Mouse (Mus musculus) limb, embryonic 14.5 days (tissue): ENCODE results near the gene Dmac2. TPM values are rescaled to one million over a fixed set of nuclear protein-coding genes. Genes with fewer than 3 reads are reported as not detected.

ENCODE experiments used
- ATAC-seq: fragments of 200-750 bp; cut with Nextera tagmentation; 2 replicates; pipeline ENCODE4 v1.8.0; 2017; ENCODE audit warnings: low read depth, moderate number of reproducible peaks, moderate TSS enrichment; ENCODE audit not compliant: low FRiP score
- DNase-seq: peaks from one replicate; pipeline ENCODE4 v3.0.0-alpha.2; 2015; ENCODE audit warnings: low spot score
- H3K27ac ChIP-seq: fragments of 300-500 bp; sonication (generic); replicated peaks from 2 replicates; pipeline ENCODE4 v1.5.1; 2014; ENCODE audit warnings: low read depth, mild to moderate bottlenecking, low read length, moderate library complexity, mixed read lengths
- H3K27me3 ChIP-seq: fragments of 300-500 bp; sonication (generic); 2 replicates; pipeline ENCODE4 v1.6.1; 2014; ENCODE audit warnings: low read length, mixed read lengths; ENCODE audit not compliant: control insufficient read depth, insufficient read depth
- H3K36me3 ChIP-seq: fragments of 300-500 bp; sonication (generic); 2 replicates; pipeline ENCODE4 v1.6.1; 2014; ENCODE audit warnings: mild to moderate bottlenecking, low read length, moderate library complexity, mixed read lengths; ENCODE audit not compliant: control insufficient read depth, insufficient read depth
- H3K4me1 ChIP-seq: fragments of 300-500 bp; sonication (generic); 2 replicates; pipeline ENCODE4 v1.6.1; 2014; ENCODE audit warnings: antibody characterized with exemption, low read length, mixed read lengths; ENCODE audit not compliant: control insufficient read depth, insufficient read depth
- H3K4me2 ChIP-seq: fragments of 300-500 bp; sonication (generic); replicated peaks from 2 replicates; pipeline ENCODE4 v1.6.1; 2014; ENCODE audit warnings: low read depth, mild to moderate bottlenecking, low read length, moderate library complexity; ENCODE audit not compliant: severe bottlenecking
- H3K4me3 ChIP-seq: fragments of 300-500 bp; sonication (generic); replicated peaks from 2 replicates; pipeline ENCODE4 v1.5.1; 2014; ENCODE audit warnings: low read length
- H3K9ac ChIP-seq: fragments of 300-500 bp; sonication (generic); 2 replicates; pipeline ENCODE4 v1.6.1; 2014; ENCODE audit warnings: mild to moderate bottlenecking, low read depth, low read length, moderate library complexity; ENCODE audit not compliant: severe bottlenecking
- H3K9me3 ChIP-seq: fragments of 300-500 bp; sonication (generic); 2 replicates; pipeline ENCODE4 v1.6.1; 2016; ENCODE audit warnings: low read length; ENCODE audit not compliant: control insufficient read depth
- POLR2A ChIP-seq: fragments of 200-500 bp; IDR thresholded peaks from 2 replicates; pipeline ENCODE4 v1.8.0; 2012; ENCODE audit warnings: inconsistent platforms, mild to moderate bottlenecking, moderate library complexity, borderline replicate concordance; ENCODE audit not compliant: insufficient read depth, insufficient read length; ENCODE audit errors: extremely low read depth
- WGBS: fragments of 180-500 bp; shearing (Covaris S2); extraction: QIAGEN DNeasy Blood & Tissue Kit; methylation state at CpG from one replicate; pipeline ENCODE4 v1.1.7; 2014; 5-methylcytosine and 5-hydroxymethylcytosine counted together
- polyA plus RNA-seq, 2 experiments: library from polyadenylated mRNA; depleted of rRNA in 1 of 2; stranded (reverse) in 1 of 2; unstranded in 1 of 2; fragments of >200 nt; fragmentation: Nextera tagmentation in 1 of 2; extraction: Ambion mirVana in 1 of 2; gene quantifications; 2 replicates each; pipeline versions ENCODE4 v1.2.1 to v1.2.3; 2012 to 2014

The Dmac2 gene
- polyA plus RNA-seq, 2 experiments: 32.7 to 39.7 TPM

GRCm38 (mm10) chr7:25671686-25672085 is 52.5 kb downstream of the Dmac2 start:
- WGBS: 66% methylated on average over 2 of the region's 2 CpGs
- H3K4me2 ChIP-seq: no peak overlapping the region
- no peak for DNase-seq
- TF ChIP-seq POLR2A: no peak
- no peaks in the 10 kb centered on the region for H3K9me3 ChIP-seq
- H3K4me1 ChIP-seq: peaks cover 3% of the 10 kb centered on the region; the same call in 1 of the 2 replicates
- no peak for ATAC-seq
- peaks cover 21% of the 10 kb centered on the region for H3K36me3 ChIP-seq
- peaks cover 25% of the 10 kb centered on the region for H3K27me3 ChIP-seq
- H3K9ac ChIP-seq: no peak overlapping the region
- H3K27ac ChIP-seq: no peak overlapping the region
- H3K4me3 ChIP-seq: no peak overlapping the region

DNA sequence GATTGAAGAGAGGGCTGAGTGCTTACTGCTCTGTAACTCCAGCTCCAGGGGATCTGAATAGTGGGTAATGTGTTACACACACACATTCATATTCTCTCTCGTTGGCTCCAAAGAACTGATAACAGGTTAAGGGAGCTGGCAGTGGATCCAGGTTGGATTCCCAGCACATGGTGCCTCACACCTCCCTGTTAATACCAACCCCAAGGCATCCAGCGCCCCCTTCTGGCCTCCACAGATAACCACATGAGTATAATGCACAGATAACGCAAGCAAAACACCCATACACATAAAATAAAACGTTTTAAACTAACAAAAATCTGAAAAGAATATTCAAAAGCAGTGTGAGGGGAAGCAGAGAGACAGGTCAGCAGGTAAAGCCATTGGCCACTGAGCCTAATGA is 53.2 kb downstream of the Dmac2 start:
- 53% methylated on average over 4 of the region's 4 CpGs for WGBS
- no peaks in the 10 kb centered on the region for H3K9me3 ChIP-seq
- no peak for TF ChIP-seq POLR2A
- peaks cover 3% of the 10 kb centered on the region; the same call in 1 of the 2 replicates for H3K4me1 ChIP-seq
- peaks cover 18% of the 10 kb centered on the region for H3K36me3 ChIP-seq
- no peak overlapping the region for H3K4me2 ChIP-seq
- DNase-seq (no peak), ATAC-seq (no peak)
- no peak overlapping the region for H3K4me3 ChIP-seq
- no peak overlapping the region for H3K9ac ChIP-seq
- peaks cover 25% of the 10 kb centered on the region for H3K27me3 ChIP-seq
- H3K27ac ChIP-seq: no peak overlapping the region

- TF ChIP-seq POLR2A: no peak
- no peak for DNase-seq
- peak overlapping the region; percentile 29; the same call in 1 of the 2 replicates for H3K4me3 ChIP-seq
- no peaks in the 10 kb centered on the region for H3K9me3 ChIP-seq
- no peak for ATAC-seq
- H3K4me2 ChIP-seq: peak overlapping the region; percentile 58
- peak overlapping the region; percentile 51; the same call in 1 of the 2 replicates for H3K9ac ChIP-seq
- H3K27me3 ChIP-seq: peaks cover 25% of the 10 kb centered on the region
- H3K27ac ChIP-seq: no peak overlapping the region
- H3K4me1 ChIP-seq: peaks cover 3% of the 10 kb centered on the region; the same call in 1 of the 2 replicates
- 25% methylated on average over 9 of the region's 9 CpGs for WGBS
- 0 out of 2 replicates have a peak, but pooled peaks cover 1% of the 10 kb centered on the region for H3K36me3 ChIP-seq
These were observed 55.1 kb downstream of the Dmac2 start for GRCm38 (mm10) chr7:25674297-25674696.

GRCm38 (mm10) chr7:25674719-25675300 is 55.6 kb downstream of the Dmac2 start, which contains the start of gene Tmem91:
TSS of gene Tmem91 (minus strand) at chr7:25675166.
- WGBS: 3% methylated on average over 29 of the region's 29 CpGs

More at GRCm38 (mm10) chr7:25674719-25675300, 55.6 kb downstream of the Dmac2 start, which contains the start of gene Tmem91:
- peak within 1 kb of the TSS; percentile 29 for H3K4me3 ChIP-seq
- DNase-seq (no peak), ATAC-seq (no peak)
- H3K36me3 ChIP-seq: no peaks in the 10 kb centered on the region
- no peak for TF ChIP-seq POLR2A
- peak within 1 kb of the TSS; percentile 58 for H3K4me2 ChIP-seq
- no peak within 1 kb of the TSS for H3K27ac ChIP-seq
- peaks cover 25% of the 10 kb centered on the region for H3K27me3 ChIP-seq
- H3K4me1 ChIP-seq: peaks cover 3% of the 10 kb centered on the region; the same call in 1 of the 2 replicates
- peak within 1 kb of the TSS; percentile 51 for H3K9ac ChIP-seq
- H3K9me3 ChIP-seq: no peaks in the 10 kb centered on the region

Other genes with a start within 250 kb of the Dmac2 start
- 3.3 and 4.5 TPM in 2 replicates for gene Cnfn, start 249.7 kb upstream of the Dmac2 start, polyA plus RNA-seq (2012; rRNA removed)
- gene Cnfn, start 249.7 kb upstream of the Dmac2 start, polyA plus RNA-seq (2014; fragmentation: Nextera tagmentation; extraction: Ambion mirVana): 16.7 and 31.8 TPM in 2 replicates
- gene Lipe, start 220.7 kb upstream of the Dmac2 start, polyA plus RNA-seq (2012; rRNA removed): 10.4 and 17.0 TPM in 2 replicates
- gene Lipe, start 220.7 kb upstream of the Dmac2 start, polyA plus RNA-seq (2014; fragmentation: Nextera tagmentation; extraction: Ambion mirVana): 3.5 and 4.1 TPM in 2 replicates
- gene Cxcl17, start 206.5 kb upstream of the Dmac2 start, polyA plus RNA-seq (2012; rRNA removed): not detected in 2 replicates
- 0.28 TPM in 1 of 2 replicates, not detected in the other for gene Cxcl17, start 206.5 kb upstream of the Dmac2 start, polyA plus RNA-seq (2014; fragmentation: Nextera tagmentation; extraction: Ambion mirVana)
- gene Ceacam1, start 141.8 kb upstream of the Dmac2 start, polyA plus RNA-seq (2012; rRNA removed): 1.3 and 1.4 TPM in 2 replicates
- gene Ceacam1, start 141.8 kb upstream of the Dmac2 start, polyA plus RNA-seq (2014; fragmentation: Nextera tagmentation; extraction: Ambion mirVana): 0.93 and 1.3 TPM in 2 replicates
- 0.03 TPM in 1 of 2 replicates, not detected in the other for gene Ceacam2, start 79.6 kb upstream of the Dmac2 start, polyA plus RNA-seq (2012; rRNA removed)
- gene Ceacam2, start 79.6 kb upstream of the Dmac2 start, polyA plus RNA-seq (2014; fragmentation: Nextera tagmentation; extraction: Ambion mirVana): not detected in 2 replicates
- not detected in 2 replicates for gene Erich4, start 3.5 kb upstream of the Dmac2 start, polyA plus RNA-seq (2012; rRNA removed)
- not detected in 2 replicates for gene Erich4, start 3.5 kb upstream of the Dmac2 start, polyA plus RNA-seq (2014; fragmentation: Nextera tagmentation; extraction: Ambion mirVana)
- gene B3gnt8, start 7.2 kb downstream of the Dmac2 start, polyA plus RNA-seq (2012; rRNA removed): 6.2 and 7.3 TPM in 2 replicates
- gene B3gnt8, start 7.2 kb downstream of the Dmac2 start, polyA plus RNA-seq (2014; fragmentation: Nextera tagmentation; extraction: Ambion mirVana): 3.4 and 5.1 TPM in 2 replicates
- gene Bckdha, start 39.6 kb downstream of the Dmac2 start, polyA plus RNA-seq (2012; rRNA removed): 67.0 and 91.1 TPM in 2 replicates
- gene Bckdha, start 39.6 kb downstream of the Dmac2 start, polyA plus RNA-seq (2014; fragmentation: Nextera tagmentation; extraction: Ambion mirVana): 54.2 and 59.8 TPM in 2 replicates
- 64.9 and 77.1 TPM in 2 replicates for gene Exosc5, start 39.8 kb downstream of the Dmac2 start, polyA plus RNA-seq (2012; rRNA removed)
- 63.0 and 71.2 TPM in 2 replicates for gene Exosc5, start 39.8 kb downstream of the Dmac2 start, polyA plus RNA-seq (2014; fragmentation: Nextera tagmentation; extraction: Ambion mirVana)
- gene Tmem91, start 55.8 kb downstream of the Dmac2 start, polyA plus RNA-seq (2012; rRNA removed): 1.7 and 2.7 TPM in 2 replicates
- gene Tmem91, start 55.8 kb downstream of the Dmac2 start, polyA plus RNA-seq (2014; fragmentation: Nextera tagmentation; extraction: Ambion mirVana): 3.2 and 3.6 TPM in 2 replicates
- gene B9d2, start 61.4 kb downstream of the Dmac2 start, polyA plus RNA-seq (2012; rRNA removed): 28.1 and 39.7 TPM in 2 replicates
- 25.1 and 29.2 TPM in 2 replicates for gene B9d2, start 61.4 kb downstream of the Dmac2 start, polyA plus RNA-seq (2014; fragmentation: Nextera tagmentation; extraction: Ambion mirVana)
- 16.8 and 19.1 TPM in 2 replicates for gene Tgfb1, start 67.6 kb downstream of the Dmac2 start, polyA plus RNA-seq (2012; rRNA removed)
- 2.5 and 3.6 TPM in 2 replicates for gene Tgfb1, start 67.6 kb downstream of the Dmac2 start, polyA plus RNA-seq (2014; fragmentation: Nextera tagmentation; extraction: Ambion mirVana)
- gene Ccdc97, start 99.7 kb downstream of the Dmac2 start, polyA plus RNA-seq (2012; rRNA removed): 64.5 and 84.8 TPM in 2 replicates
- 28.4 and 32.0 TPM in 2 replicates for gene Ccdc97, start 99.7 kb downstream of the Dmac2 start, polyA plus RNA-seq (2014; fragmentation: Nextera tagmentation; extraction: Ambion mirVana)
- gene Hnrnpul1, start 135.3 kb downstream of the Dmac2 start, polyA plus RNA-seq (2012; rRNA removed): 66.8 and 73.4 TPM in 2 replicates
- gene Hnrnpul1, start 135.3 kb downstream of the Dmac2 start, polyA plus RNA-seq (2014; fragmentation: Nextera tagmentation; extraction: Ambion mirVana): 77.1 and 80.7 TPM in 2 replicates
- gene Axl, start 169.3 kb downstream of the Dmac2 start, polyA plus RNA-seq (2012; rRNA removed): 80.2 and 94.4 TPM in 2 replicates
- 111 and 132 TPM in 2 replicates for gene Axl, start 169.3 kb downstream of the Dmac2 start, polyA plus RNA-seq (2014; fragmentation: Nextera tagmentation; extraction: Ambion mirVana)
- 2.6 and 3.3 TPM in 2 replicates for gene Cyp2s1, start 197.5 kb downstream of the Dmac2 start, polyA plus RNA-seq (2012; rRNA removed)
- 1.6 and 2.0 TPM in 2 replicates for gene Cyp2s1, start 197.5 kb downstream of the Dmac2 start, polyA plus RNA-seq (2014; fragmentation: Nextera tagmentation; extraction: Ambion mirVana)